Mouse (Mus musculus): ENCODE results near the gene Prkg2.

Gene Prkg2

DNA sequence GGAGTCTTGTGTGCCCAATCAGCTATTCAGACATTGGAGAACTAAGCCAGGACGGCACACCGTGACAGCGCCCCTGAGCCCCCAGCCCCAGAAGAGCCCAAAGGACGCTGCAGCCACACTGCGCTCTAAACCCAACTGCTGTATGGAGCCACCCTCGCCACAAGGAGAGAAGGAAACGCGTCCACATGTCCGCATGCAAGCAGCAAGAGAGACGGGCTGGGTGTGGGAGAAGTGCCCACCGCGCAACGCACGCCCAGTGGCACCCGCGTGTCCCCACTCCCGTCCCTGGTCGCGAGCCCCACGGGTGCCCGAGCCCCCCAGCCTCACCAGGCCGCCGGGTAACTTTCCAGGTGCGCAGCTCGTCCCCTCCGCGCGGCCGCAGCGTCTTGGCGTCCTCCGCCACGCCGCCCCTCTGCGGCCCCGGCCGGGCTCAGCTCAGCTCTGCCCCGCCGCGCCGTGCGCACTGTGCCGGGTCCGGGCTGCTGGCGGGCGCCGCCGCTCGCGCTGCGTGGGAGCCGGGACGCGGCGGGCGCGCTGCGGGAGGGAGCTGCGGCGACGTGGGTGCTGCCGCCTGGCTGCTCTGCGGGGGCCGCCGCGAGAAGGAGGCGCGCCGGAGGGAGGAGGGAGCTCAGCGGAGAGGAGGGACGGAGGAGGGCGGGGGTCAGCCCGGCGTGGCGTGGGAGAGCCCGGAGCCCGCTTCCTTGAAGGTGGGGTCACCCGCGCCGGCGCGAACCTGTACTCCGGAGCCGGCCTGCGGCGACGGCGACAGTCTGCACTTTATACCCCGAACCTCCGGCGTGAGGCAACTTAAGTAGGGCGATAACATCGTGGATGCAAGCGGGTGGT, at the start of gene Prkg2:
Prkg2 (minus strand) TSS at position 756 of the 846 bp plus-strand sequence.
- DNase-seq (ENCODE audit: low spot score in 2 of 2), result no peak

GRCm38 (mm10) chr5:99083955-99084354, 46.8 kb upstream of the Prkg2 start:
- DNase-seq (ENCODE audit: low spot score in 2 of 2), result no peak

- no peak for DNase-seq (ENCODE audit: low spot score in 2 of 2)
These were observed 41.2 kb upstream of the Prkg2 start for GRCm38 (mm10) chr5:99078375-99078774.

GRCm38 (mm10) chr5:99068391-99068790, 31.2 kb upstream of the Prkg2 start:
- DNase-seq (ENCODE audit: low spot score in 2 of 2), result no peak

GRCm38 (mm10) chr5:99062582-99062981, 25.4 kb upstream of the Prkg2 start:
- no peak for DNase-seq (ENCODE audit: low spot score in 2 of 2)

GRCm38 (mm10) chr5:99039021-99039420, 1.9 kb upstream of the Prkg2 start:
- DNase-seq (ENCODE audit: low spot score in 2 of 2), result no peak

DNA sequence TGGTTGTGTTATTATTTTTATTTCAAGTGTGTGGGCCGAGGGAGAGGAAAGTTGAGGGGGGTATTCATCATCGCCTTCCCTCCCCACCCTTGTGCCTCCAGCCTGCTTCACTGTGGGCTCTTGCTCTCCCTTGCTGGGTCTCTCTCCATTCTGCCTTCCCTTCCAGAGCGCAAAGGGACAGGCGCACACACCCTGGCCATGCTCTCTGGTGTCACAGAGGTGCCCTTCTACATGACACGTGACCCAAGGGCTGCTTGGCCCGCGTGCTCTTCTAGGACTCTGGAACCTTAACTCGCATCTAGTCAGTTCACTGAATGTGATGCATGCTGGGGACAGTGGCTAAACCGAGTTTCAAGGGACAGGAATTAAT, 276 bp upstream of the Prkg2 start:
- no peak for DNase-seq (ENCODE audit: low spot score in 2 of 2)

- no peak for DNase-seq (ENCODE audit: low spot score in 2 of 2)
These were observed 1.2 kb downstream of the Prkg2 start for GRCm38 (mm10) chr5:99035961-99036360.

GRCm38 (mm10) chr5:99031551-99032149, 5.5 kb downstream of the Prkg2 start:
- DNase-seq (ENCODE audit: low spot score in 2 of 2), result no peak

- DNase-seq (ENCODE audit: low spot score in 2 of 2), result no peak
These were observed 10.8 kb downstream of the Prkg2 start for GRCm38 (mm10) chr5:99026343-99026742.

GRCm38 (mm10) chr5:99019709-99020108, 17.4 kb downstream of the Prkg2 start:
- no peak for DNase-seq (ENCODE audit: low spot score in 2 of 2)

DNA sequence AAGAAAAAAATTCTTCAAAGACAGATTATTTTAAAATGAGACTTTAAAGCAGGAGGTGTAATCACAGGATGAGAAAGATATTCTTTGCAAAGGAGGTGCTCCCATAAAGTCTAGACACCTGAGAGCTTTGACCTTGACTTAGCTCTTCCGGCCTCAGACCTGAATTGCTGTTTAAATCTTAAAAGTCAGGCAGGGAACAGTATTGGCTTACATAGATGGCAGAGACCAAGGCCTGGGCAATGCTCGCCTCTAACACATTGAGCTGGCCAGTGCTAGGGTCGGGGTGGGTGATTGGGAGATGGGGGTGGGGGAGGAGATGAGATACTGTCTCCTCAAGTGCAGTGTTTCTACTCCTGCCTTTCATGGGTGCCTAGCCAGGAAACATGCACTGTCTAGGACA, 22.0 kb downstream of the Prkg2 start:
- no peak for DNase-seq (ENCODE audit: low spot score in 2 of 2)

- DNase-seq (ENCODE audit: low spot score in 2 of 2), result no peak
These were observed 26.6 kb downstream of the Prkg2 start for GRCm38 (mm10) chr5:99010448-99011151.

- DNase-seq (ENCODE audit: low spot score in 2 of 2), result no peak
These were observed 39.0 kb downstream of the Prkg2 start for GRCm38 (mm10) chr5:98998104-98998503.

- DNase-seq (ENCODE audit: low spot score in 2 of 2), result no peak
These were observed 41.4 kb downstream of the Prkg2 start for GRCm38 (mm10) chr5:98995767-98996166.

DNA sequence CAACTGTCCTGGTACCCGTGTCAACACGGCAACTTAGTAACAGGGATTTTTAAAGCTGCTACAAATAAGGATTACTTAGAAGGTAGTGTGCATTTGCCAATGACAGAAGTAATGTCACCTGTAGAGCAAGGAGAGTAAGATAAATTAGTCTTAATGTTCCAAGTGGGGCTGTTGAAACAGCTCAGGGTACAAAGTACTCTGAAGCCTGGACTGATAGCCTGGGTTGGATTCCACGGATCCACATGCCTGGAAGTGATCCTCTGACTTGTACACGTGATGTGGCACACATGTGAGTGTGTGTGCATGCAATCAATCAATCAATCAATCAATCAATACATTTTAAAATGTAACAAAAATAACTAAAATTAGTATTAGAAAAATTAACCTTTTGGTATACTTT, 45.6 kb downstream of the Prkg2 start:
- DNase-seq (ENCODE audit: low spot score in 2 of 2), result no peak

- DNase-seq (ENCODE audit: low spot score in 2 of 2), result no peak
These were observed 49.5 kb downstream of the Prkg2 start for GRCm38 (mm10) chr5:98987634-98988033.

GRCm38 (mm10) chr5:98987116-98987515, 50.0 kb downstream of the Prkg2 start:
- DNase-seq (ENCODE audit: low spot score in 2 of 2), result no peak

DNA sequence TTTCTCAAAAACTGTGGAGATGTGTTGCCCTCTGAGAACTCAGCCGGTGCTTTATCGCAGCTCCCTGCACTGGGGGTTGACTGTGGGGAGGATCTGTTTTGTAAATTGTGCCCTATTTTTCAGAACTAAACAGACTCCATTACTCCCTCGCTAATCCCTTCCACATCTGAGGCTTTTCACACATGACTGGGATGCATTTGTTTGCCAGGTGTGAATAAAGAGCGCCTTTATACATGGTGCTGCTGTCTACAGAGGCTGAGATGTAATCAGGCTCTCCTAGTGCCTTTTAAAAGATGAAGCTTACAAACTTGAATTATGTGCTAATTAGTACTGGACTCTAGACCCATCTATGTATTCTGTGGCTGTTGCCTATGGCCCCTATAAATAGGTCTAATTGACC, 50.7 kb downstream of the Prkg2 start:
- DNase-seq (ENCODE audit: low spot score in 2 of 2), result no peak

DNA sequence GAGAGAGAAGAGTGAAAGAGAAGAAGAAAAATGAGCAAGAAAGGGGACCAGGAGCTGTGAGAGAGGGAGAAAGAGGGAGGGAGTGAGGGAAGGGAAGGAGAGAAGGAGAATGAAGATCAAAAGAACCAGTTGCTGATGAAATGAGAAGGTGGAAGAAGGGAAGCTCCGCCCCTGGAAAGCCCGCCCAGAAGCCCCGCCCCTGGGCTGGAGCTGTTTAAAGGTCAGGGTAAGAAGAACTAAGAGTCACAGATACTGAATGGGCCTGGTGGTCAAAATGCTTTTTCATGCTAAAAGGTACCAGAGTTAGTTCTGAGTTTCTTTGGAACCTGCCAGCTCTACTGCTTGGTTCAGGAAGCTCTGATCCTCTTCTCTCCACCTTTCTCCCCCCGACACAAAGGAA, 51.1 kb downstream of the Prkg2 start:
- DNase-seq (ENCODE audit: low spot score in 2 of 2), result no peak

DNA sequence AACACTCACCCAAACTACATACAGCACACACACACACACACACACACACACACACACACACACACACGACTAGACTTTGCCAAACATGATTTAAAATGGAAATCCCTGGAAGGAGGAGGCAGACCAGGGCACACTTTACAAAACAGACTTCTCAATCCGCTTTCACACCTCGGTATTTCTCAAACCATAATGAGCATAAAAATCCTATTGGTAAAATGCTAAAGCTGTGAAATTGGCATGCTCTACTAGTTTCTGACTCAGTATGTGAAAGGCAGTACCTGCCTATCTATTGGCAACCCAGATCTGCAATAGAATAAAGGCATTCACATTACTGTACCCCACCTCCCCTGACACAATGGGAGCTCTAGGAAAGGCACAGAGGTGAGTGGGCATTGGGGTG, 52.1 kb downstream of the Prkg2 start:
- DNase-seq (ENCODE audit: low spot score in 2 of 2), result no peak

- no peak for DNase-seq (ENCODE audit: low spot score in 2 of 2)
These were observed 55.8 kb downstream of the Prkg2 start for GRCm38 (mm10) chr5:98981304-98981703.

GRCm38 (mm10) chr5:98978316-98978715, 58.8 kb downstream of the Prkg2 start:
- no peak for DNase-seq (ENCODE audit: low spot score in 2 of 2)

Data from spleen, postnatal 4 days (tissue).